Mouse (Mus musculus) embryonic facial prominence, embryonic 14.5 days (tissue): ENCODE results near the gene Slc43a2. TPM values are rescaled to one million over a fixed set of nuclear protein-coding genes. Genes with fewer than 3 reads are reported as not detected.
"Not testable (repeated sequence)": the region's sequence is repeated elsewhere in the genome, so short reads cannot be mapped to it uniquely, and the experiment has no call there.

Source experiments
- ATAC-seq: fragments of 200-750 bp; cut with Nextera tagmentation; 2 replicates; pipeline ENCODE4 v1.8.0; 2017; ENCODE audit warnings: low read depth, moderate number of reproducible peaks, moderate TSS enrichment
- DNase-seq: peaks from one replicate; pipeline ENCODE4 v3.0.0-alpha.2; 2015; ENCODE audit warnings: low spot score
- H3K27ac ChIP-seq: fragments of 300-500 bp; sonication (generic); replicated peaks from 2 replicates; pipeline ENCODE4 v1.5.1; 2014; ENCODE audit warnings: low read depth, mild to moderate bottlenecking, low read length, moderate library complexity
- H3K27me3 ChIP-seq: fragments of 300-500 bp; sonication (generic); replicated peaks from 2 replicates; pipeline ENCODE4 v1.6.1; 2014; ENCODE audit warnings: low read length; ENCODE audit not compliant: control insufficient read depth, insufficient read depth
- H3K36me3 ChIP-seq: fragments of 300-500 bp; sonication (generic); 2 replicates; pipeline ENCODE4 v1.6.1; 2014; ENCODE audit warnings: low read length, mixed read lengths; ENCODE audit not compliant: control insufficient read depth, insufficient read depth
- H3K4me1 ChIP-seq: fragments of 300-500 bp; sonication (generic); 2 replicates; pipeline ENCODE4 v1.6.1; 2014; ENCODE audit warnings: antibody characterized with exemption, low read length; ENCODE audit not compliant: control insufficient read depth, insufficient read depth
- H3K4me2 ChIP-seq: fragments of 300-500 bp; sonication (generic); 2 replicates; pipeline ENCODE4 v1.6.1; 2014; ENCODE audit warnings: low read depth, mild to moderate bottlenecking, low read length, moderate library complexity, mixed read lengths
- H3K4me3 ChIP-seq: fragments of 300-500 bp; sonication (generic); 2 replicates; pipeline ENCODE4 v1.5.1; 2014; ENCODE audit warnings: low read depth, mild to moderate bottlenecking, low read length
- H3K9ac ChIP-seq: fragments of 300-500 bp; sonication (generic); 2 replicates; pipeline ENCODE4 v1.6.1; 2014; ENCODE audit warnings: low read depth, mild to moderate bottlenecking, low read length, moderate library complexity, mixed read lengths
- H3K9me3 ChIP-seq: fragments of 300-500 bp; sonication (generic); 2 replicates; pipeline ENCODE4 v1.6.1; 2016; ENCODE audit warnings: low read length; ENCODE audit not compliant: control insufficient read depth
- WGBS: fragments of 180-500 bp; shearing (Covaris S2); extraction: QIAGEN DNeasy Blood & Tissue Kit; methylation state at CpG from one replicate; pipeline ENCODE4 v1.1.7; 2014; 5-methylcytosine and 5-hydroxymethylcytosine counted together
- polyA plus RNA-seq: library from polyadenylated mRNA; unstranded; fragments of >200 nt; fragmentation: Nextera tagmentation; extraction: Ambion mirVana; gene quantifications from 2 replicates; pipeline ENCODE4 v1.2.1, GENCODE M21; 2014

Slc43a2 gene
- polyA plus RNA-seq, 1 experiment from 2014 or later, result 4.3 TPM

DNA sequence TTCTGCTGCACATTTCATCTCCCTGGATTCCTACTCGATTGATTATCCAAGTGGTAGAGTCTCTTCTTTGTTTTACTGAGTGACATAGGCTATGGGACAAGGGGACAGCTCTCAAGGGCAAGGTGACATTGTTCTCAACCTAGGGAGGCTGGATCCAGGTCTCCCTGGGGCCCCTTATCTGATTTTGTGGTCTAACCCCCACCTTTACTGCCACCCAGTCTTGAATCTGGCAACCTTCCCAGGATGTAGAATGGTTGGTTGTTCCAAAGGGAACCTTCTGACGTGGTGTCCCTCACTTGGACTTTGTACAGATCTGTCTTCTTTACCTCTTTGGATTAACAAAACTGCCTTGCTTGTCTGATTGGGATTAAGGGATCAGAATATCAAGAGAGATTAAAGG, 63.9 kb downstream of the Slc43a2 start:
- ATAC-seq, result no peak
- peaks cover 63% of the 10 kb centered on the region for H3K36me3 ChIP-seq
- no peaks in the 10 kb centered on the region for H3K27me3 ChIP-seq
- H3K4me2 ChIP-seq, result no peak overlapping the region
- 68% methylated on average over 2 of the region's 2 CpGs for WGBS
- no peak overlapping the region for H3K27ac ChIP-seq
- no peaks in the 10 kb centered on the region for H3K9me3 ChIP-seq
- H3K4me3 ChIP-seq, result no peak overlapping the region
- DNase-seq, result no peak
- no peaks in the 10 kb centered on the region for H3K4me1 ChIP-seq
- no peak overlapping the region for H3K9ac ChIP-seq

DNA sequence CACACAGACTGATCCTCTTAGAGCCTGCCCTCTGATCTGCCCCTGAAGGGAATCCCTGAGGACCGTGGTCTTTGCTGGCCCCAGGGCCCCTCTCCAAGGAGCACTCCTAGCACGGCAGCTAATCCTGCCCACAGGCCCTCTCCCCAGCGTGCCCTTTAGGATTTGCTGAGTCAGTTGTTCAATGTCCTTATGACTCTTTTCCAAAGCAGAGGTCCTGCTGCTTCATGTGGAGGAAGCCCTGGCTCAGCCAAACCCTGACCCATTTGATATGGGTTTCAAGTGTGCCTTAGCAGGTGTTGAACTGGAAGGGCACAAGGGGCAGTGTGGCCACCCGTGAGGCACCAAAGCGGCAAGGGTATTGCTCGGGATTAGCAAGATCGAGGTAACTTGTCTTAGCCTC, 64.3 kb downstream of the Slc43a2 start:
- no peak for DNase-seq
- peaks cover 67% of the 10 kb centered on the region for H3K36me3 ChIP-seq
- H3K27ac ChIP-seq, result no peak overlapping the region
- 66% methylated on average over 7 of the region's 7 CpGs for WGBS
- no peaks in the 10 kb centered on the region for H3K4me1 ChIP-seq
- H3K27me3 ChIP-seq, result no peaks in the 10 kb centered on the region
- H3K4me3 ChIP-seq, result no peak overlapping the region
- no peak overlapping the region for H3K4me2 ChIP-seq
- H3K9ac ChIP-seq, result no peak overlapping the region
- no peak for ATAC-seq
- H3K9me3 ChIP-seq, result no peaks in the 10 kb centered on the region

DNA sequence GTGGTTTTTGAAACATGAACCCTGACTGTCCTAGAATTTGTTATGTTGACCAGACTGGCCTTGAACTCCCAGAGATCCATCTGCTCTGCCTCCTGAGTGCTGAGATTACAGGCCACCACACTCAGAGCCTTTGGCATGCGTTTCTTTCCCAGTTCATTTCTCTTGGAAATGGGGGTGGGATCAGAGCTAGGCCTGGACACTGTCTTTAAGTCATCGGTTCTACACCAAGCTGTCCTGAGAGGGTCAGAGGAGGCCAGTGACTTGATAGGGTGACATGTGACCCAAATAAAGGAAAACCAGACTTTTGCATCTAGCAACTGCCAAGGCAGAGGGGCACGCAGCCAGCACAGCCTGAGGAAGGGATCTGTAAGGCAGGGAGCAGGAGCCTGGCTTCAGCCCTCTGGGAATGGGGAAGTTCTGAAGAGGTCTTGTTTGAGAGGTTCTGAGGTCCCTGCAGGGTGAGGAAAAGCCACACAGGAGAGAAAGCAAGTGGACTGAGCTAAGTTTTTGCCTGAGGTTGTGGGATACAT, 65.3 kb downstream of the Slc43a2 start:
- 79% methylated on average over 3 of the region's 3 CpGs for WGBS
- no peak overlapping the region for H3K4me3 ChIP-seq

DNA sequence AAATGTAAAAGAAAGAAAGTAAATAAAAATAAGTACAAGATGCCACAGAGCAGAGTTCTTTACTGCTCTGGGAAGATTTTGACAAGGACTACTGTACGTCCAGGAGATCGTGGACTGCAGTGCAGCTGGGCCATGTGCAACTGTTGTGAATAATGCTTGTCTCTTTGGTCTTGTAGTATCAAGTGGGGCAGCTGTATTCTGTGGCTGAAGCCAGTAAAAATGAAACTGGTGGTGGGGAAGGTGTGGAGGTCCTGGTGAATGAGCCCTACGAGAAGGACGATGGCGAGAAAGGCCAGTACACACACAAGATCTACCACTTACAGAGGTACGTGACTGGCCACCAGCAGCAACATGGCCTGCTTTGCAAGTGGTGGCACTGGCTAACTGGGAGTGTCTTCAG, 66.5 kb downstream of the Slc43a2 start:
- H3K9me3 ChIP-seq, result no peaks in the 10 kb centered on the region
- no peak overlapping the region for H3K4me3 ChIP-seq
- H3K4me2 ChIP-seq, result no peak overlapping the region
- no peak for DNase-seq
- H3K27me3 ChIP-seq, result no peaks in the 10 kb centered on the region
- H3K27ac ChIP-seq, result no peak overlapping the region; the same call in 1 of the 2 replicates
- no peak overlapping the region for H3K9ac ChIP-seq
- 91% methylated on average over 6 of the region's 6 CpGs for WGBS
- peaks cover 79% of the 10 kb centered on the region for H3K36me3 ChIP-seq
- no peaks in the 10 kb centered on the region for H3K4me1 ChIP-seq
- ATAC-seq, result no peak

More for the DNA sequence above, 65.3 kb downstream of the Slc43a2 start:
- H3K9ac ChIP-seq, result no peak overlapping the region
- H3K27me3 ChIP-seq, result no peaks in the 10 kb centered on the region
- no peak overlapping the region for H3K4me2 ChIP-seq
- no peak for DNase-seq
- no peak for ATAC-seq
- H3K4me1 ChIP-seq, result no peaks in the 10 kb centered on the region
- H3K9me3 ChIP-seq, result no peaks in the 10 kb centered on the region
- peaks cover 77% of the 10 kb centered on the region for H3K36me3 ChIP-seq
- H3K27ac ChIP-seq, result no peak overlapping the region

DNA sequence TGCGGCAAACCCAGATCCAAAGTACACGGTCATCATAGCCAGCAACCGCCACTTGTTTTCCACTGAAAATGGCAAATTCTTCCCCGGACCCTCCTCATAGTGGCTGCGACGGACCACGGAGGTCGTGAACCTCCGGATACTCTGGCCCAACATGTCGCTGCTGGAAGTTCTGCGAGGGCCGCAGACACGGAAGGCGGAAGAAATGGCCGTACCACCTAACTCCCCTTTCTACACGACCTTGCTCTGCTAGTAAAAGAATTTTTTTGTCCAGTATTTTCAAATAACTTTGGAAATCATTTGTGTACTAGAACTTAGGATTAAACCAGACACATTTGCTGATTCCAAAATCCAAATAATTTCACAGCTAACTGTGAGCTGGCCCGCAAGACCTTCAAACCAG, 68.3 kb downstream of the Slc43a2 start:
- ATAC-seq, H3K4me3 ChIP-seq, H3K4me2 ChIP-seq, H3K4me1 ChIP-seq, H3K27ac ChIP-seq, DNase-seq, H3K9me3 ChIP-seq, H3K27me3 ChIP-seq, H3K9ac ChIP-seq: not testable (repeated sequence)
- peaks cover 75% of the 10 kb centered on the region for H3K36me3 ChIP-seq
- 93% methylated on average over 16 of the region's 17 CpGs for WGBS

DNA sequence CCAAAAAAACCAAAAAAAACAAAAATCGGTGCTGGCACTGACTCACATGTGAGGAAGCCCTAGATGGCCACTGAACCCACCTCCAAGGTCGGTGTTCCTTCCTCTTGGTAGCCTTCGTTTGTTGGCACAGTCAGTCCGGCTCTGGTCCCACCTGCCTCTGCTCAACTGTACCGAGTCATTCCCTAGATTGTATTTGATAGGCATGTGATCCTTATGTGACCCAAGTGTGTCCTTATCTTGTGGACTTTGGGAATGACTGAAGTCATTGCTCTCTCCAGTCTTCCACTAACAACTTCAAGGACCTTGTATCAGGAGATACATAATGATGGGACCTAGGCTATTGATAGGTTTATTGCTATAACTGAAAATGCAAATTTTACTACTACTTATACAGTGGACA, 73.3 kb downstream of the Slc43a2 start:
- H3K9ac ChIP-seq, result no peak overlapping the region
- WGBS, result 91% methylated on average over 5 of the region's 5 CpGs
- ATAC-seq (no peak), DNase-seq (no peak)
- no peaks in the 10 kb centered on the region for H3K27me3 ChIP-seq
- no peak overlapping the region for H3K4me2 ChIP-seq
- no peak overlapping the region for H3K27ac ChIP-seq
- peaks cover 82% of the 10 kb centered on the region for H3K36me3 ChIP-seq
- no peaks in the 10 kb centered on the region for H3K4me1 ChIP-seq
- H3K9me3 ChIP-seq, result no peaks in the 10 kb centered on the region
- H3K4me3 ChIP-seq, result no peak overlapping the region

DNA sequence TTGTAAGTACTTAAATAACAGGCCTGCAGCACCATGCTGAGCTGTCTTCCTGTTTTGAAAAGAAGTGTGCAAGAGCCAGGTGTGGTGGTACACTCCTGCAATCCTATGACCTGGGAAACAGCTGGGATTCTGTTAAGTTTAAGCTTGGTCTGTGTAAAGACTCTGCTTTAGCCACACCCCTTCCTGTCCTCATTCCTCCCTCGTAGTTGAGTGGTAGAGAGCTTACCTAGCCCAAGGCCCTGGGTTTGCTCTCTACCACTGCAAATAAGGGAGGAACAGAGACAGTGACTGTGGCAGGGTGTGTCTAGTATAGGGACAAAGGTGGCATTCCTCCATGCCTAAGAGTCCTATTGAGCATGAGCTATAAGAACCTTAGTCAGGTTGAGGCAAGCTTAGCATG, 73.8 kb downstream of the Slc43a2 start:
- H3K4me3 ChIP-seq, result no peak overlapping the region
- 47% methylated on average over 1 of the region's 1 CpGs for WGBS
- no peaks in the 10 kb centered on the region for H3K27me3 ChIP-seq
- no peak overlapping the region for H3K27ac ChIP-seq
- H3K4me2 ChIP-seq, result no peak overlapping the region
- peaks cover 82% of the 10 kb centered on the region for H3K36me3 ChIP-seq
- ATAC-seq (no peak), DNase-seq (no peak)
- no peaks in the 10 kb centered on the region for H3K4me1 ChIP-seq
- no peak overlapping the region for H3K9ac ChIP-seq
- H3K9me3 ChIP-seq, result no peaks in the 10 kb centered on the region

DNA sequence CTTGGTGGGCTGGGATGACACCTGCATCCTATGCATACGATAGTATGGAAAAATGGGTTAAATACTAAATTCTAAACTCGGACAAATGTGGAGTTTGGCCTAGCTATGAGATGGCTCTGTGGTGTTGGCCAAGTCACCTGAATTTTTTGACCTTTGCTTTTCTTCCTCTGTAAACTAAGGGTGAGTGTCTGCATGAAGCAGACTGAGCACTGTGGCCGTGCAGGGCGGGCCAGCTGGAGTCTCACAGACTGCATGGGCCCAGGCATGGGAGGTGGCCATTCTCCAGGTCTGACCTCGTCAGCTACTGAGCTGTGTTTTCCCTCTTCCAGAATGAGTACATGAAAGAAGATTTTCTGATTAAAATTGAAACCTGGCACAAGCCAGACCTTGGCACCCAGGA, 77.3 kb downstream of the Slc43a2 start:
- WGBS, result 93% methylated on average over 5 of the region's 5 CpGs
- no peaks in the 10 kb centered on the region for H3K4me1 ChIP-seq

DNA sequence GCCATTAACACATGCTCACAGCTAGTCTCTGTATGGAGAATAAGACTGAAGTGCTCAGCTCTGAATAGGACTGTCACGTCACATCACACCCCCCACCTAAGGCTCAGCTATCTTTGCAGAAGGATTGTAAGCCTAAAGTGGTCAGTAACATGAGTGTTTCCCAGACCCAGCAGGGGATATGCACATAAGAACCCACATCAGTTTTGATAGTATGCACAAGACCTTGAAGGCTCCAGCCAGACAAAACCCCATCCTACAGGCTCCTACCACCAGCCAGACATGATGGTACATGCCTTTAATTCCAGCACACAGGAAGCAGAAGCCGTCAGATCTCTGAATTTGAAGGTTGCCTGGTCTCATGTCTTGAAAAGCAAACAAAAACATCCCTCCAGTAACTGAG, 78.5 kb downstream of the Slc43a2 start:
- no peak for DNase-seq
- Histone ChIP-seq H3K4me2 (no peak overlapping the region), H3K4me1 (no peaks in the 10 kb centered on the region), H3K9ac (no peak overlapping the region), H3K36me3 (peaks cover 84% of the 10 kb centered on the region), H3K4me3 (no peak overlapping the region), H3K9me3 (no peaks in the 10 kb centered on the region), H3K27ac (no peak overlapping the region), H3K27me3 (no peaks in the 10 kb centered on the region)
- WGBS, result 82% methylated on average over 2 of the region's 2 CpGs
- ATAC-seq, result no peak

More for the DNA sequence above, 77.3 kb downstream of the Slc43a2 start:
- Histone ChIP-seq H3K4me3 (no peak overlapping the region), H3K9ac (no peak overlapping the region), H3K27ac (no peak overlapping the region), H3K4me2 (no peak overlapping the region), H3K36me3 (peaks cover 82% of the 10 kb centered on the region), H3K9me3 (no peaks in the 10 kb centered on the region), H3K27me3 (no peaks in the 10 kb centered on the region)
- DNase-seq (no peak), ATAC-seq (no peak)
